35 mouse cellular contexts compared by ENCODE assay signal in the genomic region with DNA sequence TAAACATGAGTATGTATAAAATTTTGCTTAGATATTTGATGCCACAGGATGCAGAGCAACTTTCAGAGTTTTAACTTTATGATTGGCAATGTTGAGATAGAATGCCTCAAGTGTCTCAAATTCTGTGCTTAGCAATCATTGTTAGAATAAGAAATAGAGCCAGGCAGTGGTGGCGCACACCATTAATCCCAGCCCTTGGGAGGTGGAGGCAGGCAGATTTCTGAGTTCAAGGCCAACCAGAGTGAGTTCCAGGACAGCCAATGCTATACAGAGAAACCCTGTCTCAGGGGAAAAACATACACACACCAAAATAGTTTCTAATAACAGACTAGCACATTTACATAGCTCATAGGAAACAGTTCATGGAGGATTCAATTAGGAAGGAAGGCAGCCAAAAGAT. TPM values are rescaled to one million over a fixed set of nuclear protein-coding genes. Genes with fewer than 3 reads are reported as not detected.
"Had no signal": no experiment of that assay in that cellular context is flagged by ENCODE, and none has a peak within 500 bp of the region (broad histone marks: within the 10 kb centered on the region; RNA-seq: fewer than 3 reads in every experiment).

No protein-coding gene starts in this region.

- H3K9ac ChIP-seq: heart, embryonic 13.5 days; heart, embryonic 15.5 days; hindbrain, embryonic 12.5 days; hindbrain, embryonic 14.5 days; intestine, embryonic 15.5 days; limb, embryonic 13.5 days; limb, embryonic 15.5 days had no signal

- H3K27me3 ChIP-seq: heart, embryonic 13.5 days; heart, embryonic 15.5 days; hindbrain, embryonic 12.5 days; intestine, embryonic 15.5 days; limb, embryonic 13.5 days; limb, embryonic 15.5 days; liver, embryonic 13.5 days had no signal

- H3K4me3 ChIP-seq: gastrocnemius, adult 2 months; heart, adult 2 months; heart, embryonic 13.5 days; heart, embryonic 15.5 days; hindbrain, embryonic 10.5 days; hindbrain, embryonic 12.5 days; intestine, embryonic 15.5 days; layer of hippocampus, adult 2 months; left cerebral cortex, adult 2 months; limb, embryonic 13.5 days; limb, embryonic 15.5 days; liver, embryonic 13.5 days had no signal

- H3K9me3 ChIP-seq: heart, embryonic 13.5 days; heart, embryonic 15.5 days; hindbrain, embryonic 10.5 days; hindbrain, embryonic 12.5 days; intestine, embryonic 15.5 days; limb, embryonic 13.5 days; limb, embryonic 15.5 days; liver, embryonic 13.5 days had no signal

- DNase-seq: gastrocnemius, adult 2 months; gastrocnemius, postnatal 10 days; gastrocnemius, postnatal 25 days; heart, adult 2 months; heart, postnatal 14 days; heart, postnatal 36 days; kidney, adult 18-20 months; kidney, adult 8-10 months; kidney, postnatal 10 days; kidney, postnatal 4 days; left cerebral cortex, postnatal 4 days; liver, embryonic 13.5 days had no signal

- H3K4me2 ChIP-seq: heart, embryonic 11.5 days; heart, embryonic 13.5 days; heart, embryonic 15.5 days; hindbrain, embryonic 12.5 days; hindbrain, embryonic 14.5 days; intestine, embryonic 15.5 days; limb, embryonic 13.5 days; limb, embryonic 15.5 days; liver, embryonic 13.5 days had no signal

- ATAC-seq: hindbrain, embryonic 16.5 days; inflammation-experienced regulatory T-cells, adult 6 months; intestine, embryonic 15.5 days; intestine, postnatal 0 days had no signal

- H3K27ac ChIP-seq: gastrocnemius, adult 2 months; heart, adult 2 months; heart, embryonic 13.5 days; heart, embryonic 15.5 days; hindbrain, embryonic 10.5 days; hindbrain, embryonic 12.5 days; hindbrain, embryonic 14.5 days; intestine, embryonic 15.5 days; layer of hippocampus, adult 2 months; left cerebral cortex, adult 2 months; limb, embryonic 13.5 days; limb, embryonic 15.5 days had no signal

RNA-seq across cellular contexts. Expression of gene Ankar, which starts 14.7 kb away (rescaled TPM):
- total RNA-seq: gastrocnemius, adult 2 months; gastrocnemius, postnatal 10 days; gastrocnemius, postnatal 25 days; gastrocnemius, postnatal 4 days; granulocyte monocyte progenitor cell, adult 5-6 weeks; heart, adult 2 months; heart, postnatal 14 days; heart, postnatal 36 days; layer of hippocampus, adult 2 months; layer of hippocampus, postnatal 10 days; layer of hippocampus, postnatal 25 days; left cerebral cortex, adult 2 months; left cerebral cortex, postnatal 14 days; left cerebral cortex, postnatal 4 days; liver, adult 2 months had no signal
- polyA plus RNA-seq: heart, adult 2 months; heart, embryonic 11.5 days; heart, embryonic 13.5 days; heart, embryonic 15.5 days; heart, postnatal 0 days; hindbrain, embryonic 10.5 days; hindbrain, embryonic 12.5 days; hindbrain, embryonic 14.5 days; hindbrain, embryonic 16.5 days; intestine, embryonic 15.5 days; intestine, postnatal 0 days; kidney, embryonic 14.5 days; limb, embryonic 11.5 days; limb, embryonic 13.5 days; limb, embryonic 15.5 days; liver, adult 2 months; liver, embryonic 13.5 days had no signal
